Mouse (Mus musculus): Measurements from ENCODE around the gene Cox8b. TPM values are rescaled to one million over a fixed set of nuclear protein-coding genes. Genes with fewer than 3 reads are reported as not detected.
A peak's percentile ranks its signal among the peaks of the same experiment; 100 is the strongest.

Gene Cox8b
- polyA plus RNA-seq, 1 experiment from 2014 or later: 0.33 TPM

- H3K36me3 ChIP-seq: peaks cover 71% of the 10 kb centered on the region
- DNase-seq (no peak), ATAC-seq (ENCODE audit: low read depth) (no peak)
- H3K4me1 ChIP-seq (replicated peaks): peaks cover 21% of the 10 kb centered on the region
- 84% methylated on average over 5 of the region's 5 CpGs for WGBS (ENCODE audit: insufficient replicate concordance)
- no peak overlapping the region for H3K4me2 ChIP-seq
- no peak overlapping the region for H3K9ac ChIP-seq
- H3K9me3 ChIP-seq (replicated peaks): no peaks in the 10 kb centered on the region
- H3K27ac ChIP-seq: no peak overlapping the region
- H3K27me3 ChIP-seq: no peaks in the 10 kb centered on the region
- no peak overlapping the region for H3K4me3 ChIP-seq (replicated peaks)
These were observed 39.5 kb downstream of the Cox8b start for GRCm38 (mm10) chr7:140860728-140861127.

DNA sequence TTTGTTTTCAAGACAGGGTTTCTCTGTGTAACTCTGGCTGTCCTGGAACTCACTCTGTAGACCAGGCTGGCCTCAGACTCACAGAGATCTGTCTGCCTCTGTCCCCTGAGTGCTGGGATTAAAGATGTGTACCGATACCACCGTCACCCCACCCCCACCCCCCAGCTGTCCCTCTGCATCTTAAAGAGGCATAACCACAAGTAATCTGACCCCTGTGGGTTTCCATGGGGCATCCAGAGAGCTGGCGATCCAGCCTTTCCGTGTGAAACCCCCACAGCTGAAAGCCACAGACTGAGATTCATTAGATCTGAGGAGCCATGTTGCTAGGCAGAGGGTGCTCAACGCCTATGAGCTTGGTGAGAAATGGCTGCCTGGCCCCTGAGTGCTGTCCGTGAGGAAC is 40.2 kb downstream of the Cox8b start:
- Histone ChIP-seq H3K36me3 (peaks cover 65% of the 10 kb centered on the region), H3K27ac (no peak overlapping the region), H3K4me2 (no peak overlapping the region), H3K4me3 (replicated peaks) (no peak overlapping the region), H3K9me3 (replicated peaks) (no peaks in the 10 kb centered on the region), H3K4me1 (replicated peaks) (peaks cover 28% of the 10 kb centered on the region), H3K9ac (no peak overlapping the region), H3K27me3 (no peaks in the 10 kb centered on the region)
- ATAC-seq (ENCODE audit: low read depth) (no peak), DNase-seq (no peak)
- WGBS (ENCODE audit: insufficient replicate concordance): 67% methylated on average over 6 of the region's 6 CpGs

- WGBS (ENCODE audit: insufficient replicate concordance): 88% methylated on average over 8 of the region's 8 CpGs
- ATAC-seq (ENCODE audit: low read depth): no peak
- DNase-seq: no peak
- Histone ChIP-seq H3K9ac (peak overlapping the region; percentile 93), H3K36me3 (peaks cover 64% of the 10 kb centered on the region), H3K9me3 (replicated peaks) (no peaks in the 10 kb centered on the region), H3K4me1 (replicated peaks) (peaks cover 41% of the 10 kb centered on the region), H3K27me3 (no peaks in the 10 kb centered on the region), H3K27ac (peak overlapping the region; percentile 99), H3K4me3 (replicated peaks) (peak overlapping the region; percentile 89), H3K4me2 (peak overlapping the region; percentile 97)
These were observed 41.5 kb downstream of the Cox8b start for GRCm38 (mm10) chr7:140858746-140859145.

- H3K27me3 ChIP-seq: no peaks in the 10 kb centered on the region
- ATAC-seq (ENCODE audit: low read depth): peak; percentile 29
- peak within 1 kb of the TSS; percentile 93 for H3K9ac ChIP-seq
- H3K4me3 ChIP-seq (replicated peaks): peak within 1 kb of the TSS; percentile 89
- no peaks in the 10 kb centered on the region for H3K9me3 ChIP-seq (replicated peaks)
- peaks cover 64% of the 10 kb centered on the region for H3K36me3 ChIP-seq
- 28% methylated on average over 40 of the region's 40 CpGs for WGBS (ENCODE audit: insufficient replicate concordance)
- DNase-seq: no peak
- peaks cover 47% of the 10 kb centered on the region for H3K4me1 ChIP-seq (replicated peaks)
- peak within 1 kb of the TSS; percentile 97 for H3K4me2 ChIP-seq
- peak within 1 kb of the TSS; percentile 99 for H3K27ac ChIP-seq
These were observed 42.4 kb downstream of the Cox8b start, which contains the start of gene Bet1l for GRCm38 (mm10) chr7:140857550-140858505. Gene Bet1l (minus strand): TSS chr7:140857577.

- H3K4me1 ChIP-seq (replicated peaks): peaks cover 50% of the 10 kb centered on the region
- peak within 1 kb of the TSS; percentile 93 for H3K9ac ChIP-seq
- peaks cover 64% of the 10 kb centered on the region for H3K36me3 ChIP-seq
- WGBS (ENCODE audit: insufficient replicate concordance): under 1% methylated on average over 49 of the region's 50 CpGs
- H3K27ac ChIP-seq: peak within 1 kb of the TSS; percentile 99
- peak within 1 kb of the TSS; percentile 89 for H3K4me3 ChIP-seq (replicated peaks)
- peak within 1 kb of the TSS; percentile 97 for H3K4me2 ChIP-seq
- DNase-seq (peak; percentile 86), ATAC-seq (ENCODE audit: low read depth) (peak; percentile 83)
- H3K9me3 ChIP-seq (replicated peaks): no peaks in the 10 kb centered on the region
- no peaks in the 10 kb centered on the region for H3K27me3 ChIP-seq
These were observed 43.3 kb downstream of the Cox8b start, which contains the start of gene Ric8a for GRCm38 (mm10) chr7:140856785-140857549. Gene Ric8a (plus strand): TSS chr7:140856957.

GRCm38 (mm10) chr7:140855860-140856784 is 44.1 kb downstream of the Cox8b start, which contains the start of gene Gm45785:
Gene Gm45785 (minus strand): TSS chr7:140856331.
- peak; percentile 76 for ATAC-seq (ENCODE audit: low read depth)
- Histone ChIP-seq H3K4me1 (replicated peaks) (peaks cover 50% of the 10 kb centered on the region), H3K9ac (peak within 1 kb of the TSS; percentile 93), H3K9me3 (replicated peaks) (no peaks in the 10 kb centered on the region), H3K27ac (peak within 1 kb of the TSS; percentile 99), H3K36me3 (peaks cover 62% of the 10 kb centered on the region), H3K4me2 (peak within 1 kb of the TSS; percentile 97), H3K4me3 (replicated peaks) (peak within 1 kb of the TSS; percentile 89), H3K27me3 (no peaks in the 10 kb centered on the region)
- under 1% methylated on average over 51 of the region's 51 CpGs for WGBS (ENCODE audit: insufficient replicate concordance)
- peak; percentile 82 for DNase-seq

DNA sequence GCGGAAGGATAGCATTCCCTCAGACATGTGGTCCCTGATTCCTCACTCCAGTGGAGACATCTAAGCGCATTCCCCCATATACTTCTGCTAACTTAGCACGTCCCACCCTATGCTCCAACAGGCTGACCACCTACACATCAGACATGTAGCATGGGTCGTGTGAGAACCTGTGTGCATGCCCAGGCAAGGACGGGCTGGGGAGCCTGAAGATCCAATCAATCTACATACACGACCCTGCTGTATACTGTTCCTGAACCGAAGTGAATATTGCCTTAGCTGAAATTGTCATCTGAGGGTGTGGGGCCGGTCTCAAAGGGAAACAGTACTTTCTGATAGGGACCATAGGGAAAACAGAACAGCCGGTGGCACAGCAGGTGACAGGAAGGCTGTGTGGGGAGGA is 45.1 kb downstream of the Cox8b start:
- Histone ChIP-seq H3K27ac (peak overlapping the region; percentile 99), H3K4me3 (replicated peaks) (peak overlapping the region; percentile 89)
- WGBS (ENCODE audit: insufficient replicate concordance): 59% methylated on average over 9 of the region's 9 CpGs

DNA sequence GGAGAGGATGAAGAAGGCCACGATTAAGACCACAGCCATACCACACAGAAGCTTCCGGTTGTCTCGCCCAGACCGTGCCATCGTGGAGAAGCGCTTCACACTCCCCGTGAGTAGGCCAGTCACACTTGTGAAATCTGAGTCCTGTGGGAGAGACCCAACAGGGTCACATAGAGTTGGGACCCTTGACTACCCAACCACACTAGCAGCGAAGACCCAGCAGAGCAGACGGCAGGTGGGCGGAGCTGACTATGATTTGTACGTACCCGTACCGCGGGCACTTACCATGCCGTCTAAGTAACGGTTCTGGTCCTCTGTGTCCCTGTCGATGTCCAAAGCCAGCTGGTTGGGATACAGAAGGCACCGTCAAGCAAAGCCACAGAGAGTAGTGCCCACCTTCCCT is 45.8 kb downstream of the Cox8b start:
- no peaks in the 10 kb centered on the region for H3K27me3 ChIP-seq
- H3K27ac ChIP-seq: no peak overlapping the region
- peak overlapping the region; percentile 89; the same call in 1 of the 2 replicates for H3K4me3 ChIP-seq (replicated peaks)
- DNase-seq: no peak
- WGBS (ENCODE audit: insufficient replicate concordance): 89% methylated on average over 18 of the region's 18 CpGs
- no peaks in the 10 kb centered on the region for H3K9me3 ChIP-seq (replicated peaks)
- H3K9ac ChIP-seq: peak overlapping the region; percentile 93; the same call in 1 of the 2 replicates
- ATAC-seq (ENCODE audit: low read depth): no peak
- peak overlapping the region; percentile 97 for H3K4me2 ChIP-seq
- peaks cover 50% of the 10 kb centered on the region for H3K4me1 ChIP-seq (replicated peaks)
- H3K36me3 ChIP-seq: peaks cover 46% of the 10 kb centered on the region

More for the DNA sequence above, 45.1 kb downstream of the Cox8b start:
- H3K4me2 ChIP-seq: peak overlapping the region; percentile 97
- peaks cover 50% of the 10 kb centered on the region for H3K4me1 ChIP-seq (replicated peaks)
- H3K9ac ChIP-seq: peak overlapping the region; percentile 93
- peaks cover 52% of the 10 kb centered on the region for H3K36me3 ChIP-seq
- DNase-seq: no peak
- no peaks in the 10 kb centered on the region for H3K9me3 ChIP-seq (replicated peaks)
- ATAC-seq (ENCODE audit: low read depth): no peak
- no peaks in the 10 kb centered on the region for H3K27me3 ChIP-seq

DNA sequence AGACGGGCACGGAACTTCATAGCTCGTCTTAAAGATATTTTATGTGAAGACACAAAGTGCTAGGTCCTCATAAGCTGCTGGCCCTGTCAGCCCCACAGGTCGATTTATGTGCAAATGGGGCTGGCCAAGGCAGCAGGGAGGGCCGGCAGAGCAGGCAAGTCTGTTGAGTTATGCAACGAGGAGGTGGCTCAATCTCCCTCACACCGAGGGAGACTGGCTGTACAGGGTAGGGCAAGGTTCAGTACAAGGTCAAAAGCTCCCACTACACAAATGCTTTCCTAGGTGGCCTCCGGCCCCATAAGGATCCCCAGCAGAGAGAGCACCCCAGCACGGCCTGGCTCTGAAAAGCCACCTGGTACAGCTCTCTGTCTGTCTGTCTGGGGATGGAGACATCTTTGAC is 46.9 kb downstream of the Cox8b start:
- ATAC-seq (ENCODE audit: low read depth) (no peak), DNase-seq (no peak)
- Histone ChIP-seq H3K27ac (peak overlapping the region; percentile 55), H3K4me1 (replicated peaks) (peaks cover 39% of the 10 kb centered on the region), H3K4me3 (replicated peaks) (no peak overlapping the region; the same call in 1 of the 2 replicates), H3K36me3 (peaks cover 35% of the 10 kb centered on the region), H3K27me3 (no peaks in the 10 kb centered on the region), H3K4me2 (0 out of 2 replicates have a peak overlapping the region, but pooled peaks have one; percentile 8), H3K9me3 (replicated peaks) (no peaks in the 10 kb centered on the region), H3K9ac (no peak overlapping the region)
- 71% methylated on average over 9 of the region's 9 CpGs for WGBS (ENCODE audit: insufficient replicate concordance)

DNA sequence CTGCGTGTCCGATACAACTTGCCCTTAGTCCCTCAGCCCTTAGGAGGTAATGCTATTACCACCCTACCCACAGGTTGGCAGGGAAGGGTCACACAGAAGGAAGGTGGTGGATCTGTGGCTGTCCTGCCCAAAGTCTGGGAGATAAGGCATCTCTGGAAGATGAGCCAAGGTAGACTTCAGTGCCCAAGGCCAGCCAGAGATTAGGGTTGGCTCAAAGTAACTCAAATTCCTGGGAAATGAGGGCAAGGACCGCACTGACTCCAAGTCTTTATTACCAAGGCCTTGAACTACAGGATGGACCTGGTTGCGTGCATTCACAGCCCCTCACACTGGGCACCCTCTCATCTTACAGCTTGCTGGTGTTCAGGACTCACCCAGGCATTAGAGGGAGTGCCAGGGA is 48.3 kb downstream of the Cox8b start:
- ATAC-seq (ENCODE audit: low read depth): no peak

More for the DNA sequence above, 48.3 kb downstream of the Cox8b start:
- no peak overlapping the region for H3K4me3 ChIP-seq (replicated peaks)
- DNase-seq: no peak
- H3K4me1 ChIP-seq (replicated peaks): peaks cover 29% of the 10 kb centered on the region
- H3K27ac ChIP-seq: no peak overlapping the region
- H3K9me3 ChIP-seq (replicated peaks): no peaks in the 10 kb centered on the region
- no peak overlapping the region for H3K4me2 ChIP-seq
- H3K36me3 ChIP-seq: peaks cover 35% of the 10 kb centered on the region
- WGBS (ENCODE audit: insufficient replicate concordance): 91% methylated on average over 4 of the region's 4 CpGs
- no peaks in the 10 kb centered on the region for H3K27me3 ChIP-seq
- H3K9ac ChIP-seq: no peak overlapping the region

Data from liver, embryonic 13.5 days (tissue).